Mouse (Mus musculus) liver, embryonic 11.5 days (tissue): Measurements from ENCODE around the gene Cntnap2. TPM values are rescaled to one million over a fixed set of nuclear protein-coding genes. Genes with fewer than 3 reads are reported as not detected.

ENCODE experiments used
- ATAC-seq: fragments of 200-750 bp; cut with Nextera tagmentation; replicated peaks from 2 replicates; pipeline ENCODE4 v1.8.0; 2017; ENCODE audit warnings: moderate number of reproducible peaks, mild to moderate bottlenecking, moderate TSS enrichment, moderate library complexity; ENCODE audit not compliant: low FRiP score
- DNase-seq: peaks from one replicate; pipeline ENCODE4 v3.0.0-alpha.2; 2017; ENCODE audit warnings: low spot score
- H3K27ac ChIP-seq: fragments of 300-500 bp; sonication (generic); 2 replicates; pipeline ENCODE4 v1.5.1; 2014; ENCODE audit warnings: mild to moderate bottlenecking, low read depth, low read length, control low read depth
- H3K27me3 ChIP-seq: fragments of 300-500 bp; sonication (generic); replicated peaks from 2 replicates; pipeline ENCODE4 v1.6.1; 2014; ENCODE audit warnings: low read length, mixed read lengths; ENCODE audit not compliant: control insufficient read depth, insufficient read depth
- H3K36me3 ChIP-seq: fragments of 300-500 bp; sonication (generic); 2 replicates; pipeline ENCODE4 v1.6.1; 2014; ENCODE audit warnings: mild to moderate bottlenecking, low read length, moderate library complexity, mixed read lengths; ENCODE audit not compliant: control insufficient read depth, insufficient read depth
- H3K4me1 ChIP-seq: fragments of 300-500 bp; sonication (generic); replicated peaks from 2 replicates; pipeline ENCODE4 v1.6.1; 2014; ENCODE audit warnings: low read length, mixed read lengths; ENCODE audit not compliant: control insufficient read depth, insufficient read depth
- H3K4me2 ChIP-seq: fragments of 300-500 bp; sonication (generic); 2 replicates; pipeline ENCODE4 v1.6.1; 2014; ENCODE audit warnings: mild to moderate bottlenecking, control low read depth, moderate library complexity
- H3K4me3 ChIP-seq: fragments of 300-500 bp; sonication (generic); 2 replicates; pipeline ENCODE4 v1.5.1; 2014; ENCODE audit warnings: low read depth, low read length, control low read depth
- H3K9ac ChIP-seq: fragments of 300-500 bp; sonication (generic); 2 replicates; pipeline ENCODE4 v1.6.1; 2014; ENCODE audit warnings: low read depth, low read length, control low read depth
- H3K9me3 ChIP-seq: fragments of 300-500 bp; sonication (generic); 2 replicates; pipeline ENCODE4 v1.6.1; 2016; ENCODE audit warnings: low read length, inconsistent platforms, mixed read lengths; ENCODE audit not compliant: control insufficient read depth
- WGBS: fragments of 180-500 bp; shearing (Covaris S2); extraction: QIAGEN DNeasy Blood & Tissue Kit; methylation state at CpG from one replicate; pipeline ENCODE4 v1.1.7; 2014; 5-methylcytosine and 5-hydroxymethylcytosine counted together
- polyA plus RNA-seq: library from polyadenylated mRNA; unstranded; fragments of >200 nt; fragmentation: Nextera tagmentation; extraction: Ambion mirVana; gene quantifications from 2 replicates; pipeline ENCODE4 v1.2.1, GENCODE M21; 2014

Gene Cntnap2
- polyA plus RNA-seq, 1 experiment from 2014 or later, result 1.2 TPM

GRCm38 (mm10) chr6:45887901-45888300, 828.7 kb downstream of the Cntnap2 start:
- no peak for ATAC-seq
- DNase-seq, result no peak
- H3K27ac ChIP-seq, result no peak overlapping the region

GRCm38 (mm10) chr6:45938263-45938662, 879.1 kb downstream of the Cntnap2 start:
- WGBS, result 75% methylated on average over 3 of the region's 3 CpGs
- Histone ChIP-seq H3K9me3 (no peaks in the 10 kb centered on the region), H3K4me2 (no peak overlapping the region), H3K27me3 (no peaks in the 10 kb centered on the region), H3K36me3 (no peaks in the 10 kb centered on the region), H3K27ac (no peak overlapping the region), H3K4me1 (no peaks in the 10 kb centered on the region), H3K4me3 (no peak overlapping the region), H3K9ac (no peak overlapping the region)
- ATAC-seq (no peak), DNase-seq (no peak)

More at GRCm38 (mm10) chr6:45887901-45888300, 828.7 kb downstream of the Cntnap2 start:
- WGBS, result 56% methylated on average over 3 of the region's 3 CpGs
- no peaks in the 10 kb centered on the region for H3K27me3 ChIP-seq
- H3K4me2 ChIP-seq, result no peak overlapping the region
- H3K9ac ChIP-seq, result no peak overlapping the region
- H3K9me3 ChIP-seq, result no peaks in the 10 kb centered on the region
- no peaks in the 10 kb centered on the region for H3K36me3 ChIP-seq
- no peaks in the 10 kb centered on the region for H3K4me1 ChIP-seq
- no peak overlapping the region for H3K4me3 ChIP-seq

GRCm38 (mm10) chr6:45938775-45939174, 879.6 kb downstream of the Cntnap2 start:
- Histone ChIP-seq H3K4me2 (no peak overlapping the region), H3K4me1 (no peaks in the 10 kb centered on the region), H3K27ac (no peak overlapping the region), H3K9ac (no peak overlapping the region), H3K9me3 (no peaks in the 10 kb centered on the region), H3K36me3 (no peaks in the 10 kb centered on the region), H3K4me3 (no peak overlapping the region), H3K27me3 (no peaks in the 10 kb centered on the region)
- DNase-seq (no peak), ATAC-seq (no peak)
- WGBS, result 67% methylated on average over 1 of the region's 1 CpGs

- no peak overlapping the region for H3K4me2 ChIP-seq
- no peak overlapping the region for H3K9ac ChIP-seq
- H3K4me1 ChIP-seq, result no peaks in the 10 kb centered on the region
- H3K9me3 ChIP-seq, result no peaks in the 10 kb centered on the region
- DNase-seq (no peak), ATAC-seq (no peak)
- H3K27me3 ChIP-seq, result no peaks in the 10 kb centered on the region
- no peak overlapping the region for H3K27ac ChIP-seq
- H3K4me3 ChIP-seq, result no peak overlapping the region
- no peaks in the 10 kb centered on the region for H3K36me3 ChIP-seq
- WGBS, result 64% methylated on average over 3 of the region's 3 CpGs
Observed at GRCm38 (mm10) chr6:45945144-45945985, 886.2 kb downstream of the Cntnap2 start.

GRCm38 (mm10) chr6:45954773-45955172, 895.6 kb downstream of the Cntnap2 start:
- no peak overlapping the region for H3K4me2 ChIP-seq
- no peaks in the 10 kb centered on the region for H3K9me3 ChIP-seq
- H3K27ac ChIP-seq, result no peak overlapping the region
- H3K36me3 ChIP-seq, result no peaks in the 10 kb centered on the region
- no peak overlapping the region for H3K4me3 ChIP-seq
- no peak overlapping the region for H3K9ac ChIP-seq
- no peaks in the 10 kb centered on the region for H3K4me1 ChIP-seq
- ATAC-seq (no peak), DNase-seq (no peak)
- no peaks in the 10 kb centered on the region for H3K27me3 ChIP-seq

GRCm38 (mm10) chr6:45964494-45964893, 905.3 kb downstream of the Cntnap2 start:
- H3K9ac ChIP-seq, result no peak overlapping the region
- no peak overlapping the region for H3K4me2 ChIP-seq
- no peaks in the 10 kb centered on the region for H3K27me3 ChIP-seq
- no peak for DNase-seq
- 82% methylated on average over 1 of the region's 1 CpGs for WGBS
- H3K4me1 ChIP-seq, result no peaks in the 10 kb centered on the region
- H3K4me3 ChIP-seq, result no peak overlapping the region
- ATAC-seq, result no peak
- no peaks in the 10 kb centered on the region for H3K9me3 ChIP-seq
- no peak overlapping the region for H3K27ac ChIP-seq
- H3K36me3 ChIP-seq, result no peaks in the 10 kb centered on the region

GRCm38 (mm10) chr6:45974471-45975154, 915.5 kb downstream of the Cntnap2 start:
- no peak overlapping the region for H3K4me3 ChIP-seq
- no peaks in the 10 kb centered on the region for H3K4me1 ChIP-seq
- no peak overlapping the region for H3K9ac ChIP-seq
- DNase-seq (no peak), ATAC-seq (no peak)
- H3K9me3 ChIP-seq, result no peaks in the 10 kb centered on the region
- H3K4me2 ChIP-seq, result no peak overlapping the region
- H3K36me3 ChIP-seq, result no peaks in the 10 kb centered on the region
- H3K27me3 ChIP-seq, result no peaks in the 10 kb centered on the region
- no peak overlapping the region for H3K27ac ChIP-seq
- 78% methylated on average over 6 of the region's 6 CpGs for WGBS

GRCm38 (mm10) chr6:45979171-45979570, 920.0 kb downstream of the Cntnap2 start:
- no peak for ATAC-seq
- Histone ChIP-seq H3K4me3 (no peak overlapping the region), H3K27ac (no peak overlapping the region)

GRCm38 (mm10) chr6:45988051-45988450, 928.9 kb downstream of the Cntnap2 start:
- no peak overlapping the region for H3K4me3 ChIP-seq
- no peak overlapping the region for H3K4me2 ChIP-seq
- H3K9ac ChIP-seq, result no peak overlapping the region
- ATAC-seq (no peak), DNase-seq (no peak)
- H3K4me1 ChIP-seq, result no peaks in the 10 kb centered on the region
- WGBS, result 85% methylated on average over 3 of the region's 3 CpGs
- no peaks in the 10 kb centered on the region for H3K9me3 ChIP-seq
- H3K27ac ChIP-seq, result no peak overlapping the region
- no peaks in the 10 kb centered on the region for H3K27me3 ChIP-seq
- H3K36me3 ChIP-seq, result no peaks in the 10 kb centered on the region

More at GRCm38 (mm10) chr6:45979171-45979570, 920.0 kb downstream of the Cntnap2 start:
- Histone ChIP-seq H3K36me3 (no peaks in the 10 kb centered on the region), H3K4me1 (no peaks in the 10 kb centered on the region), H3K9me3 (no peaks in the 10 kb centered on the region), H3K27me3 (no peaks in the 10 kb centered on the region), H3K9ac (no peak overlapping the region), H3K4me2 (no peak overlapping the region)
- 83% methylated on average over 2 of the region's 2 CpGs for WGBS
- no peak for DNase-seq
